Mouse (Mus musculus) left cerebral cortex, postnatal 4 days (tissue): ENCODE results near the gene Ppp1r15a. TPM values are rescaled to one million over a fixed set of nuclear protein-coding genes. Genes with fewer than 3 reads are reported as not detected.

Source experiments
- DNase-seq: peaks from one replicate; pipeline ENCODE4 v3.0.0-alpha.2; 2022
- intact Hi-C: fragments of 180-260 bp; cut with DNase I; formaldehyde crosslinking; loops from one replicate; pipeline ENCODE4 v1.15.1; 2025
- total RNA-seq, 2 experiments: library from RNA; stranded (reverse); gene quantifications; 2 replicates each; pipeline ENCODE4 v1.2.3; 2021

Ppp1r15a gene
- 10 to 100 TPM; 19.0 to 24.6 TPM for total RNA-seq

DNA sequence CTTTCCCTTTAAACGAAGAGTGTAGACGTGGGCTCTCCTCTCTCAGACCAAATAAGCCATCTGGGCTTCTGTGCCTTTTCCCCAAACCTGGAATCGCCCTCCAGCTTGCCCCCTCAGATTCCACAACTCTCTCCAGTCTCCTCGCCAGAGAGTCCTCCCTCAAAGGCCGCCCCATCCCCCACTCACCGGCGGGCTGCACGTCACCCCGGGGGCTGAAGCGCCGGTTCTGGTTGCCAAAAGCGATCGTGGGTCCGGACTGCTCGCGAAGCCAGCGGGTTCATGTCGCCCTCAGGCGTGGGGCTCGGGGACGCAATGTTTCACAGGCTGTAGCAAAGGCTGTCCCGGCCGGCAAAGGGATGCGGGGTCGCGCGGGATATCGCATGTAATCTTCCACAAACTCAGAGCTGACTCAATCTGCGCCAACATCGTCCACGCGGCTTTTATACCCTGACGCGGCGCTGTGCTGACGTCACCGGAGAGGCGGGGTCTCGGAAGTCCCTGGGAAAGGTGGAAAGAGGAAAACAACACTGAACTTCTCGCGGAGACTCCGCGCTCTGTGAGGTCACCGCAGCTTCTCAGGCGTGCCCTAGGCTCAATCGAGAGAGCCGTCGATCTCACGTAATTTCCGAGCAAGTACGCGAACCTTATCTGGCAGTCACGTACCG, at the start of gene Ppp1r15a, which contains the start of gene Plekha4:
Ppp1r15a (minus strand) TSS at position 460 of the 665 bp plus-strand sequence.
Plekha4 (plus strand) TSS at position 522 of the 665 bp plus-strand sequence.
- DNase-seq: peak; percentile 92
- intact Hi-C loops: no loop called here

DNA sequence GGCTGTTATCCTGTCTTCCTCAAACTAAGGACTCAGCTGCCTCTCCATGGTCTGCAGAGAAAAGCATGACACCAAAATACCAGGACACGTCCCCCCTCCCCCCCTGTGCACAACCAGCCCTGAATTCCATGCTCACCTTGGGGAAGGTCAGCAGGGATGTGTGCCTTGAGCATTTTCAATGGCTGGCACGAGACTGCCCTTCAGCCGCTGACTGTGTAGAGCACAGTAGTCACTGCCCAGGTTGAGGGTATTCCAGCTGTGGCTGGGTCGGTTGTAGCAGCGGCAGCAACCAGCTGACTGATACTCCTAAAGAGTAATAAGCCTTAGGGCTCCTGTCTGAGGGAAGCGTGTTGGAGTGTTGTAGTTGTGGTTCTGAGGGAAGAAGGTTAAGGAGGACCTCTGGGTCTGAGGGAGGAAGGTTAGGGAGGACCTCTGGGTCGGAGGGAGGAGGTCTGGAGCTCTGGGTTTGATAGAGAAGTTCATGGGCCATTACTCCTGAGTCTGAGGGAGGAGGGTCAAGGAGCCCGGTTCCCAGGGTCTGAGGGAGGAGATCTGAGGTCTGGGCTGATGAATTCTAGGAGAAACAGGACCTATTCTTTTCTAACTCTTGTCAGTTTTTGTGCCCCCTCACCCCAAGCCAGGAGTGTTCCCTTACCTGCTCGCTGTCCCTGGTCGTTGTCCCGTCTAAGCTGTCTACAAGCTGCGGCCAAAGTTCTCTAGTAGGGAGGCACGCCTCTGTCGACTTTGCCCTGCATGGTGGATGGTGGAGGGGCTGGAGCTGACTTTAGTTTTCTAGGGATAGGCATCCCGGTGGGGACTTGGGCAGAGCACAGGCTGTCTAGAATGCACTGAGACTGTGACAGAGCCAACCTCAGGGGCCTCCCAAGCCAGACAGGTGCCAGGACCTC, 48.7 kb upstream of the Ppp1r15a start:
- DNase-seq: no peak
- intact Hi-C loops: no loop called here

DNA sequence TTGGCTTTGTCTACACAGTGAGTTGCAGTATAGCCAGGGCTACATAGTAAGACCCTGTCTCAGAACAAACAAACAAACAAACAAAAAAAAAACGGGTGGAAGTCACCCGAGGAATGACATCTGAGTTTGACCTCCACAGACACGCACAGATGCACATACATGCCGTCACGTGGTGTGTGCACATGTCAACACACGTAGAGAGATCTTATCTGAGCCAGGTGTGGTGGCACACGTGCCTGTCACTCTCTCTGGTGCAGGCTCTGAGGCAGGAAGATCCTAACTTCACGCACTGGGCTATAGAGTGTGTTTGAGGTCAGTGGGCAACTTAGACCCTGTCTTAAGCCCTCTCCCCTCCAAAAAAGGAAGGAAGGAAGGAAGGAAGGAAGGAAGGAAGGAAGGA, 47.9 kb upstream of the Ppp1r15a start:
- intact Hi-C loops: no loop called here
- DNase-seq: no peak

DNA sequence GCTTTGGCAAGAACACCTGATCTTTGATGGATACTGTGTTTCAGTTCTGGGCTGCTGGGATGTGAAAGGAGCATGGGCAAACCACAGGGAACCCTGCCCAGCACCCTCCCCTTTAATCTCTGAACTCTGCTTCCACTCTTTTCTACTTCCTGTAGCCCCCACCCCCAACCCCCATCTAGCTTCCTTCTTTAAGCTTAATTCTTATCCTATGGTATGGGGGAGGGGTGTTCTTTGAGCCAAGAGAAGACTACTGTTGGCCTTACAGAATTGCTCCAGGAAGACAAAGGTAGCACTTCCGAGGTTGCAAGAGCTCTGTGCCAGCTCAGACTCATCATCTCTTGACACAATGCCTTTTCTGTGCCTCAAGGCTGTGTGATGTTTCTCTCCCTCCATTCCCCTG, 45.9 kb upstream of the Ppp1r15a start:
- intact Hi-C loops: no loop called here
- no peak for DNase-seq

DNA sequence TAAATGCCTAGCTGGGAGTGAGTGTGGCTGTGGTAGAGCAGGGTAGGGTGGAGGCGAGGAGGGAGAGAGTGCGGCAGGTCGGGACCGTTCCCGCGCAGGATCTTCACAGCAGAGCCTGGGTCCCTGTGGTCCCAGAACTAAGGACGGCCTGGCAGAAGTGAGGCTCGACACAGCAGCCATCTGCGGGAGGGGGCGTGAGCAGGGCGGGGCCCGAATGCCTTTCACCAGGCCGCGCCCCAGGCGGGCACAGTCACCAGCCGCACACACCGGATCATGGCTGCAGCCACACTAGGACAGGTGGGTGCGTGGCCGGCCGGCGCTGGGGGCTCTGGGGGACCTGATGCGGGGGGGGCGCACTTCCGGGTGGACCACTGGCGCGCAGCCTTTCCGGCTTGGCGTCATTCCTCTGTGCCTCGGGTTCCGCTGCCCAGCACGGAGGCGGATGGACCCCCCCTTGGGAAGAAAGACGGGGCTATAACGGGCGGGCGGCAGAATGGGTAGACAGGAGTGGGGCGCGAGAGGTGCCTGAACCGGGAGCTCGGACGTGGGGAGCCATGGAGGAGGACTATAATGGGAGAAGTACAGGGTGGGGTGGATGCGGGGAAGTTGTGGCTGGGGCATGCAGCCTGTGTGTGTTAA, 44.2 kb upstream of the Ppp1r15a start, which contains the start of gene Bcat2:
Bcat2 (plus strand) TSS at position 51 of the 639 bp plus-strand sequence.
- DNase-seq: peak; percentile 80
- intact Hi-C loops: no loop called here

DNA sequence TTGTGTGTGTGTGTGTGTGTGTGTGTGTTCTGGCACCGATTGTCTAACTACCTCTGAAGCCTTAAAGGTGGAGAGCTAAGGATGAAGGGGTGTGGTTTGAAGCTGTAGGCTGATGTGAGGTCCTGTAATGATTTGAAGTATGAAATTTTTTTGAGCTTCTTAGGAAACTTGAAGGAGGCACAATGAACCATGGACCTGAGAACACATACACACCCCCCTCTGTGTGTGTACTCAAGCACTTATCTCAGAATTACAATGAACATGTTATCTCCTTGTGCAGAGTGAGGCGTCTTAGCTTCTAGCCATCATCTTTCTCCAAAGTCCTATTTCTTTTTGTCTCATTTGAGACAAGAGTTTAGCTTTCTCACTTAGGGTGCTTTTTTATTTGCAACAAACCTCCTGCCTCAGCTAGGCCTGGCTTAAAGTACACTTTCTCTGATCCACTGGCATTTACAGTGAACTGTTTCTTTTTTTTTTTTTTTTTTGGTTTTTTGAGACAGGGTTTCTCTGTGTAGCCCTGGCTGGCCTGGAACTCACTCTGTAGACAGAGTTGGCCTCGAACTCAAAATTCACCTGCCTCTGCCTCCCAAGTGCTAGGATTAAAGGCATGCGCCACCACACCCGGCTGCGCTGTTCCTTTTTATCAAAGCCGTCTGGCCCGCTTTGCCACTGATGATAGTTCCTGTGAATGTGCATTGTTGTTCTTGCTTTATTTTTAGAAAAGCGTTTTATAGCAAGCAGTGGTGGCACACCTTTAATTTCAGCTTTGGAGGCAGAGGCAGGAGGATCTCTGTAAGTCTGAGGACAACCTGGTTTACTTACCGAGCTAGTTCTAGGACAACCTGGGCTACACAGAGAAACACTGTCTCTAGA, 42.8 kb upstream of the Ppp1r15a start:
- intact Hi-C loops: no loop called here
- no peak for DNase-seq

DNA sequence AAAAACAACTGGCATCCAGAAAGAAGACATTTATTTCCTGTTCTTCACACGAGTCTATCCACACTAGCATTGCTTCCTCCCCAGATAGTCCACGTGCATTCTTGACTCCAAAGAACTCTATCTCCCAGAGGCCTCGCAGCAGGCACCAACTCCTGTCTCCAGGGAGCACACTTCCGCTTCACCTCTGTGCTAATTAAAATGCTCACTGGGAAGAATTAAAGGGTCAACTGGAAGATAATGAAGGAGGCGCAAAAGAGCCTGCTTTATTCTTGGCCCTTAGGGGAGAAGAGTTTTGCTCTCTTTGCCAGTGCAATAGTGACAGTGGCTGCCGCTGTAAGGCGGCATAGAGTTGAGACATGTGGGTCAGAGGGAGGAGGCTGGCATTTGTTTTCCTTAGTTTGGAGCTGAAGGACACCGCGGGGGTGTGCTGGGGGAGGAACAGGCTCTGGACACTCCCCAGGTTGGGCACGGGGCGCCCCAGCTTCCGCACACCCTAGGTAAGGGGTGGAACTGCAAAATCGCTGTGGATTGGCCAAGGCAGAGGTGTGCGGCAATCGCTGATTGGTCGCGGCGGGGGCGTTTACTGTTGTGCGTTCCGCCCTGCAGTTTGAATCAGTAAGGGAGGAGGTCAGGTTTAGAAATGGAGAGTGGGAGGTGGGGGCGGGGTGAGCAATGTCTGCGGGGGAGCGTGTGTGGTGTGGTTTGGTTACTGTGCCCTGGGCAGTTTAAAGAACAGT, 41.9 kb upstream of the Ppp1r15a start:
- intact Hi-C loops: no loop called here

DNA sequence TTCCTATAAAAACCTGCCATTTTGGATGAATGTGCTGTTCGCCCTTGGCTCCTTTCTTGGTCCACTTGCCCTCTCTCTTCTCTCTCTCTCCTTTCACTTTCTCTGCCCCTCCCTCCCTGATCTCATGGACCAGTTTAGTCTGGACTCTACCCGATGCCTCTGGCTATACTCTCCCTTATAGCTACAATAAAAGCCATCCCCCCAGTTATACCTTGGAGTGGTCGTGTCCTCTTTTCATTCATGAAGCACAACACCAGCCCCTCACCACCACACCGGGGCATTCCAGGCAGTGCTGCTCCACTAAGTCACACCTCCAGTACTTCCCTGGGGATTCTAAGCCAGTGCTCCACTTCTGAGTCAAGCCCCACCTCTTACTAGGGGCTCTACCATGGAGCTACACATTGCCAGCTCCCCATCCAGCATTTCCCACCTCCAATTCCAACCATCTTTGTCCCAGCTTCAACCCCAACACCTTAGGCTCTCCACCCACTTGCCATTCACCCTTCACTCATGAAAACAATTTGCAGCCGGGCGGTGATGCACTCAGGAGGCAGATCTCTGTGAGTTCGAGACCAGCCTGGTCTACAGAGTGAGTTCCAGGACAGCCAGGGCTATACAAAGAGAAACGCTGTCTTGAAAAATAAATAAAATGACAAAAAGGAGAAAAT, 41.2 kb upstream of the Ppp1r15a start:
- no peak for DNase-seq
- intact Hi-C loops: no loop called here

More for the DNA sequence above, 41.9 kb upstream of the Ppp1r15a start:
- peak; percentile 89 for DNase-seq

DNA sequence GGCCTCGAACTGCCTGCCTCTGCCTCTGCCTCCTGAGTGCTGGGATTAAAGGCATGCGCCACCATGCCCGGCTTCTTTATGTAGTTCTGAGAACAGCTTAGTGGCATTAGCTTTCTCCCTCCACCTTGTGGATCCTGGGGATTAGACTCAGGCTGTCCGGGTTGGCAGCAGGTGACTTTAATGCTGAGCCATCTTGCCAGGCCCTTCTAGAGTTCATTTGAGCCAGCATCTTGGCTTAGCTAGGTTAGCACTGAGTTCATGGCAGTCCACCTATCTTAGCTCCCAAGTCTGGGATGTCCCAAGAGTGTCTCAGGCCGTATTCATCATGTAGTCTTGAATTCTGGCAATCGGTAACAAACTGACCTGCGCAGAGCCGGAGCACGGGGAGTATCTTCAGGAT, 39.4 kb upstream of the Ppp1r15a start:
- no peak for DNase-seq
- intact Hi-C loops: no loop called here

DNA sequence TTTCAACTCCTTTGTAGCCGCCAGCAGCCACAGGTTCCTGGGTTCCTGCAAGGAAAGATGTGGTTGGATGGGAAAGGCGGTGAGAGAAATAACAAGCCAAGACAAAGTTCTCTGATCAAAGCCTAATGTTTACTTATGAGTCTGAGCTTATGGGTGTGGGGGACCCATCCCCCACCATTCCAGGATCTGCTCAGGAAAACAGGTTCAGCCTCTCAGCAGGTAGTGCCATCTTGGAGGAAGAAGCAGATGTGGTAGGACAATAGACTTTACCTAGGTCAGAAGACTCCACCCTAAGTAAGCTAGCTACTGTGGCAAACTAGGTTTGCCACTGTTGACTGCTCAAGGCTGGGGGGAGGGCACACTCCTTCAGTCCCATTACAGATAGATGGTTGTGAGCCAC, 38.7 kb upstream of the Ppp1r15a start:
- intact Hi-C loops: loop anchor here (5.0 kb wide), 1 partner anchor 88 kb away; no protein-coding TSS in a partner anchor
- no peak for DNase-seq

DNA sequence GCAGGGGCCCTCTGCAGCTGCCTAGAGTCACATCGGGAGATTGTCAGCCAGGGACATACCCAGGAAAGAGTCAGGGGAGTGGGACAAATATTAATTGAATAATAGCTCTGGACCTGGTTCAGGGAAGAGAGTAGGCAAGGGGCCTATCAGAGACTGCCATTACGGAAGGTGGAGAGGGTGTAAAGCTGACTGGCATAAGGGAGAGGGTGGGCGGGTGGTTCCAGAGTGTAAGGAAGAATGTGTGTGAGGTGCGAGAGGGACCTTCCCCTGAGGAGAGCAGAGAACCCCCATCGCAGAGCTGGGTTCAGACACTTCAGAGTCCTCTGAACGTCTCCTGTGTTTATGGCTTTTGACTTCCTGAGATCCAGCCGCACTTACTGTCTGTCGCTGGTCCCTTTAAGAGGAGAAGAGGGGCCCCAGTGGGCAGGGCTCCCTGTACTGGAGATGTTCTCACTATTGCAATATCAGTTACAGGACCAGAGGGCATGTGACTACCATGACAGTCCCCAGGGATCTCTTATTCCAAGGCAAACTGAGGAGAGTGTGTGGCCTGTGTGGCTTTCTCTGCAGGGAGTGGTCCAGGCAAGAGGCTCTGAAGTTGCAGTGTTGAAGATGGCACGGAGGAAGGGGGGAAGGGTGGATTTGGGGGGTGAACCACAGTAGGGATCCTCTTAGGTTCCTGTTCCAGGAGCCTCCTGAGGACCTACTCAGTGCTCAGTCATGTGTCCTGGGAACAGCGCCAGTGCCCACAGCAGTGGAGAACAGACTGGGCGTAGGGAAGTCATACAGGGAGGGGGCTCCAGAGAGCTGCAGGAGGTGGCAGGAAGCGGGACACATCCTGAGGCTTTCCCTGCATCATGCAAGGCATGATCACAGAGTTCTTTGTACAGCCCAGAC, 35.8 kb upstream of the Ppp1r15a start:
- DNase-seq: no peak
- intact Hi-C loops: loop anchor here (5.0 kb wide), 1 partner anchor 85 kb away; no protein-coding TSS in a partner anchor

DNA sequence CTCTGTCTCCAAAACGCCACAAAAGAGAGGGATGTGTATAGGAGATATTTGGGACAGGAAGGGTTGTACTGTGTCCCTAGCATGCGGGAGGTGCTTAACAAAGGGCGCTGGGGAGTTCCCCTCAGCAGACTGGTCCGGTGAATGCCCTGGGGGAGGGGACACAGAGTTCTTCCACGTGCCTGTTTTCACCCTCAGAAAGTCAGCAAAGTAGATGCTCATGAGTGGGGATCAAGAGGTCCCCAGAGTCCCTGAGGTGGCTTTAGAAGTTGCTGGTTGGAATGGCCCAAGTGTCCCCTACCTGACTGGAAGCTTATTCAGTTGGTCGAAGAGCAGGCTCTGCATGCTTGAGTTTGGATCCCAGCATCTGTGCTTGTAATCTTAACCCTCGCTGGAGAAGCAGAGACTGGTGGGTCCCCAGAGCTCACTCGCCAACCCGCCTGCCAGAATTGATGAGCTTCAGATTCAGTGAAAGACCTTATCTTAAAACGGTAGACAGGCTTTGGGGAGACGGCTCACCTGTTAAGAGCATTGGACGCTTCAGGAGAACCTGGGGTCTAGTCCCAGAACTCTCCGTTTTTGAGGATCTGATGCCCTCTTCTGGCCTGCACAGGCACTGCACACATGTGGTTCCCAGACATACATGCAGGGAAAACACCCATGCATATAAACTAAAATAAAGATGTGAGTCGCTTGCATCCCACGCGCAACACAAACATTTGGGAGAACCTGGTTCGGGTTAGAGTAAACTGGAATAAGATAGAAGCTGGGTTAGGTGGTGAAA, 35.0 kb upstream of the Ppp1r15a start:
- intact Hi-C loops: loop anchor here (5.0 kb wide), 1 partner anchor 84 kb away; no protein-coding TSS in a partner anchor
- DNase-seq: peak; percentile 77

DNA sequence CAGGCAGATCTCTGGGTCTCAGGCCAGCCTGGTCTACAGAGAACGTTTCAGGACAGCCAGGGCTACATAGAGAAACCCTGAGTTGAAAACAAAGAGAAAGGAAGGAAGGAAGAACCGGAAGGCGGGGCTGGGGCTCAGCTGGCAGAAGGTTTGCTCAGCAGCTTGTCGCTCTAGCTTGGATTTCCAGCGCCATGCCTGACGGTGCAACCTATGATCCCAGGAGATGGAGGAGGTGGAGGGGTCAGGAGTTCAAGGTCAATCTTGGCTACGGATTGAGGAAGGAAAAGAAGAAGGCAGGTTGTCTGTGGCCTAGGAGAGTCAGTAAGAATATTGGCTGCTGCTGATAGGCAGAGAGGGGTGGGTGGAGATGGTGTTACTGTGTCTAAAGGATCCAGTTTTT, 34.2 kb upstream of the Ppp1r15a start:
- no peak for DNase-seq
- intact Hi-C loops: loop anchor here (5.0 kb wide), 1 partner anchor 83 kb away; no protein-coding TSS in a partner anchor

DNA sequence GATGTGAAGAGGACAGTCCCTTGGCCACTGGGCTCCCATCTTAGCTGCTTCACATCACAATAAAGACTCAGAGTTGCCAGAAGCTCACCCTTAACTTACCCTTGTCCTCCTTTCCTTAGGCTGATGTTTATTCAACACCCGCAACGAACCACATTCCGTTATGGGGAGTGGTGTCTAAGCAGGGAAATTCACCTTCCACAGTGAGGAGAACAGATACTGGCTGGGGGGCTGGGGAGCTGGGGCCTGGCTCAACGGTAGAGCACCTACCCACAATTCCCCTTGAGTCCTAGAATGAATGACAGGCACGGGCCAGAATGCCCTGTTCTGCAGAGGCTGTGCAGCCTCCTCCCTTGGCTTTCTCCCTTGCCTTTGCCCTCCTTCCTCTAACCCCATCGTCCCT, 32.8 kb upstream of the Ppp1r15a start:
- DNase-seq: no peak
- intact Hi-C loops: no loop called here

DNA sequence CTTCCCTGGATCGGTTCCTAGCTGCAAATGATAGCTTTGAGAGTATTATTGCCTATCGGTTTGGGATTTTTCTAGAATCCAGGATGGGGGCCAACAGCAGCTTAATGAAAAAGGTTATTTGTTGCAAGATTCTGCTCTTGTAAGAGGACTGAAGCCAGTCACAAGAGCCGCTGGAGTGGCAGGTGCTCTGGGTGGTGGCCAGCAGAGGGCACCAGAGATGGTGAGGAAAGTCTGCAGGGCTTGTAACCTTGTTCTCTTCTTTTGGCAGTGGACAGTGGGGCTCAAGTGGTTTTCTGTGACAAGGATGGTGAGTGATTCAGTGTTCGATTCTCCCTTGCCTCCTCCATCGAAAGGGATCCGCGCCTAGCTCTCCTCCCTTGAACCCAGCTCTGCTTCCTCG, 29.7 kb upstream of the Ppp1r15a start:
- intact Hi-C loops: no loop called here
- DNase-seq: peak; percentile 82

DNA sequence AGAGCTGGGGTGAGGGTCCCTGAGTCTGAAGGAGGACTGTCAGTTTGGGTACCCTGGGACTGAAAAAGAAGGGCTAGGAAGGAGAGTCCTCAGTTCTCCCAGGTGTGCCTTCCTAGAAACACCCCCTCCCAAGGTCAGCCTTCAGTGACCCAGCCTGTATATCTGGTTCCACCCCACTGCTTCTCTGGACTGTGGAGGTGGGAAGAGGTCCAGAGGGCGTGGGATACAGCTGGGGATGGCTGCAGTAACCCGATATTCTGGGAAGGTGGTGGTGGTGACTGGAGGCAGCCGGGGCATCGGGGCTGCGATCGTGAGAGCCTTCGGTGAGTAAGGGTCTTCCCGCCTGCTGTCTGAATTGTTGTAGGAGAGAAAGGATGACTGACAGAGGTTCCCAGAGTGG, 28.7 kb upstream of the Ppp1r15a start, which contains the start of gene Hsd17b14:
Hsd17b14 (plus strand) TSS at position 150 of the 400 bp plus-strand sequence.
- intact Hi-C loops: no loop called here
- DNase-seq: no peak

DNA sequence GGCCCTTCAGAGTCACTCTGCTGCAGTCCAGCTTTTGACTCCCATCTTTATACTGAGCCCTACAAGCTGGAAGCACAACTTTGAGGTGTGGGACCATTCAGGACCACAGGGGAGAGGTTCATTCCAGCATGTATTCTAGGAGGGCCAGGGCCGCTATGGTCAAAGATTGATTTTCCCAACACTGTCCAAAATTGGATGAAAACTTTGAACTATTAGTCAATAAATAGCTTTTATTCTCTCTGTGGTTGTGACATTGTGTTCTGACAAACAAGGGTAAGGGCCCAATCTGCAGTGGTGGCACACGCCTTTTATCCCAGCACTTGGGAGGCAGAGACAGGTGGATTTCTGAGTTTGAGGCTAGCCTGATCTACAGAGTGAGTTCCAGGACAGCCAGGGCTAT, 27.9 kb upstream of the Ppp1r15a start:
- intact Hi-C loops: no loop called here
- no peak for DNase-seq
